Mouse (Mus musculus) colon, adult 2 months (tissue): ENCODE data around the gene Paip2b. TPM values are rescaled to one million over a fixed set of nuclear protein-coding genes. Genes with fewer than 3 reads are reported as not detected.

Experiments
- polyA plus RNA-seq: library from polyadenylated mRNA; depleted of rRNA; stranded (reverse); fragments of >200 nt; gene quantifications from 2 replicates; pipeline ENCODE4 v1.2.3, GENCODE M21; 2012; rRNA removed

Gene Paip2b
- polyA plus RNA-seq = 3.4 and 5.0 TPM in 2 replicates

GRCm38 (mm10) chr6:83831606-83832123, at the start of gene Paip2b:
Gene Paip2b (minus strand): TSS chr6:83831741.

GRCm38 (mm10) chr6:83866954-83867597, 35.5 kb upstream of the Paip2b start, which contains the start of gene Zfp638:
Gene Zfp638 (plus strand): TSS chr6:83867109.

GRCm38 (mm10) chr6:83794760-83795296, 36.7 kb downstream of the Paip2b start, which contains the start of gene Nagk:
Gene Nagk (plus strand): TSS chr6:83794982.

GRCm38 (mm10) chr6:83775638-83776293, 55.8 kb downstream of the Paip2b start, which contains the start of gene Tex261:
Gene Tex261 (minus strand): TSS chr6:83775813.

GRCm38 (mm10) chr6:83762344-83762743, 69.2 kb downstream of the Paip2b start, which contains the start of gene Ankrd53:
Gene Ankrd53 (plus strand): TSS chr6:83762644.

Other genes with a start within 250 kb of the Paip2b start
- gene Clec4f, start 175.6 kb downstream of the Paip2b start, polyA plus RNA-seq = not detected in 2 replicates
- gene Cd207, start 153.9 kb downstream of the Paip2b start, polyA plus RNA-seq = 0.07 and 0.12 TPM in 2 replicates
- gene Vax2, start 120.5 kb downstream of the Paip2b start, polyA plus RNA-seq = not detected in 2 replicates
- gene Atp6v1b1, start 88.8 kb downstream of the Paip2b start, polyA plus RNA-seq = not detected in 2 replicates
- gene Ankrd53, start 69.1 kb downstream of the Paip2b start, polyA plus RNA-seq = not detected in 2 replicates
- gene Tex261, start 55.9 kb downstream of the Paip2b start, polyA plus RNA-seq = 82.1 and 116 TPM in 2 replicates
- gene Nagk, start 36.8 kb downstream of the Paip2b start, polyA plus RNA-seq = 28.1 and 28.8 TPM in 2 replicates
- 3.7 and 4.4 TPM in 2 replicates for gene Zfp638, start 35.4 kb upstream of the Paip2b start, polyA plus RNA-seq
- gene Dysf, start 176.8 kb upstream of the Paip2b start, polyA plus RNA-seq = 5.8 and 10.7 TPM in 2 replicates